In genomic region chr2:28530311-28530710, GRCm38 (mm10) we compare ENCODE assay signal across 15 mouse cellular contexts. TPM values are rescaled to one million over a fixed set of nuclear protein-coding genes. Genes with fewer than 3 reads are reported as not detected.
A peak's percentile ranks its signal among the peaks of the same experiment; 100 is the strongest.
DNase-seq lines count a peak whose midpoint lies in the region; ATAC-seq and TF ChIP-seq lines count a peak whose summit lies in the region.
"Had no signal": no experiment of that assay in that cellular context is flagged by ENCODE, and none has a peak within 500 bp of the region (broad histone marks: within the 10 kb centered on the region; RNA-seq: fewer than 3 reads in every experiment).

No protein-coding gene starts in this region.

- no peaks in the 10 kb centered on the region for H3K9me3 ChIP-seq in neural tube, embryonic 15.5 days (replicated peaks)
- H3K9me3 ChIP-seq: hindbrain, embryonic 15.5 days had no signal

- no peak overlapping the region for H3K4me2 ChIP-seq in neural tube, embryonic 15.5 days
- H3K4me2 ChIP-seq: hindbrain, embryonic 15.5 days had no signal

- H3K27ac ChIP-seq in left cerebral cortex, adult 2 months: peak overlapping the region; percentile 24; the same call in 1 of the 2 replicates
- H3K27ac ChIP-seq in neural tube, embryonic 15.5 days (replicated peaks): peak overlapping the region; percentile 15; the same call in 1 of the 2 replicates
- H3K27ac ChIP-seq: hindbrain, embryonic 15.5 days had no signal

- WGBS in neural tube, embryonic 15.5 days: 55% methylated on average over 7 of the region's 7 CpGs

- no peak overlapping the region for H3K9ac ChIP-seq in neural tube, embryonic 15.5 days (replicated peaks)
- H3K9ac ChIP-seq: hindbrain, embryonic 15.5 days; liver, postnatal 0 days had no signal

- peak; percentile 51 to 74 for DNase-seq in heart, adult 18-20 months
- DNase-seq in heart, postnatal 4 days: no peak
- no peak for DNase-seq in left cerebral cortex, adult 2 months (ENCODE audit: extremely low spot score in 1 of 2, low spot score in 2 of 2)
- DNase-seq in left cerebral cortex, postnatal 10 days (ENCODE audit: extremely low spot score in 1 of 2, low spot score in 2 of 2): no peak
- peak; percentile 54 for DNase-seq in fat pad, adult 2 months (ENCODE audit: extremely low read depth, low read depth, low spot score)
- no peak for DNase-seq in urinary bladder, adult 18-20 months (ENCODE audit: low spot score in 2 of 2)
- DNase-seq in ovary, adult 18-20 months (ENCODE audit: low spot score): no peak
- DNase-seq: kidney, postnatal 4 days; liver, postnatal 0 days; thymus, postnatal 36 days had no signal

- no peaks in the 10 kb centered on the region for H3K36me3 ChIP-seq in neural tube, embryonic 15.5 days
- H3K36me3 ChIP-seq: hindbrain, embryonic 15.5 days had no signal

- no peaks in the 10 kb centered on the region for H3K27me3 ChIP-seq in neural tube, embryonic 15.5 days (replicated peaks)
- H3K27me3 ChIP-seq: hindbrain, embryonic 15.5 days had no signal

- no peak overlapping the region for H3K4me3 ChIP-seq in left cerebral cortex, adult 2 months
- H3K4me3 ChIP-seq in neural tube, embryonic 15.5 days (replicated peaks): no peak overlapping the region
- H3K4me3 ChIP-seq: hindbrain, embryonic 15.5 days had no signal

- intact Hi-C loops in left cerebral cortex, adult 2 months (cut with DNase I): no loop called here
- intact Hi-C loops in left cerebral cortex, postnatal 10 days (cut with DNase I): no loop called here

- TF ChIP-seq CTCF in left cerebral cortex, adult 2 months (IDR thresholded peaks at IDR 0.05): no peak

- H3K4me1 ChIP-seq in neural tube, embryonic 15.5 days: peaks cover 98% of the 10 kb centered on the region

- no peak for ATAC-seq in neural tube, embryonic 15.5 days (ENCODE audit: low FRiP score)
- ATAC-seq: liver, postnatal 0 days had no signal

RNA-seq across cellular contexts. Expression of gene Ralgds, which starts 17.4 kb away (rescaled TPM):
- 10 to 100 TPM in 1 of 2 experiments, 1 to 10 TPM in 1; 8.7 to 11.5 TPM for total RNA-seq in heart, adult 18-20 months (2021)
- 10 to 100 TPM; 23.9 to 26.0 TPM for total RNA-seq in heart, postnatal 4 days (2021)
- 10 to 100 TPM; 81.1 to 92.6 TPM for total RNA-seq in left cerebral cortex, adult 2 months (2021)
- total RNA-seq in left cerebral cortex, postnatal 10 days (2021): 100 to 1,000 TPM; 148 to 156 TPM
- 64.7 and 70.4 TPM in 2 replicates for polyA plus RNA-seq in neural tube, embryonic 15.5 days (2015; fragmentation: Nextera tagmentation; extraction: Ambion mirVana)

RNA-seq across cellular contexts. Expression of gene Gm10134, which starts 24.4 kb away (rescaled TPM):
- total RNA-seq in heart, adult 18-20 months (2021): 1 to 10 TPM; 1.1 to 1.2 TPM
- total RNA-seq in heart, postnatal 4 days (2021): 1 to 10 TPM in 1 of 2 experiments, not detected in 1; 1.2 TPM
- 1 to 10 TPM in 1 of 2 experiments, not detected in 1; 1.9 TPM for total RNA-seq in left cerebral cortex, adult 2 months (2021)
- 1 to 10 TPM; 1.8 to 3.1 TPM for total RNA-seq in left cerebral cortex, postnatal 10 days (2021)
- polyA plus RNA-seq in neural tube, embryonic 15.5 days (2015; fragmentation: Nextera tagmentation; extraction: Ambion mirVana): 2.1 and 3.5 TPM in 2 replicates
- total RNA-seq: megakaryocyte progenitor cell, adult 5-6 weeks had no signal
- polyA plus RNA-seq: neural tube, embryonic 11.5 days had no signal

RNA-seq across cellular contexts. Expression of gene Cel, which starts 32.9 kb away (rescaled TPM):
- total RNA-seq in heart, adult 18-20 months (2021): not detected
- total RNA-seq in heart, postnatal 4 days (2021): not detected
- total RNA-seq in left cerebral cortex, adult 2 months (2021): not detected
- total RNA-seq in left cerebral cortex, postnatal 10 days (2021): not detected
- polyA plus RNA-seq in neural tube, embryonic 15.5 days (2015; fragmentation: Nextera tagmentation; extraction: Ambion mirVana): 0.09 and 3.3 TPM in 2 replicates
- total RNA-seq: gastrocnemius, adult 8-10 months; megakaryocyte progenitor cell, adult 5-6 weeks had no signal
- polyA plus RNA-seq: liver, postnatal 0 days; neural tube, embryonic 11.5 days had no signal

RNA-seq across cellular contexts. Expression of gene Gbgt1, which starts 33.6 kb away (rescaled TPM):
- 1 to 10 TPM; 2.4 to 2.7 TPM for total RNA-seq in heart, adult 18-20 months (2021)
- 1 to 10 TPM in 1 of 2 experiments, under 1 TPM in 1; 0.83 to 1.8 TPM for total RNA-seq in heart, postnatal 4 days (2021)
- total RNA-seq in left cerebral cortex, adult 2 months (2021): 1 to 10 TPM; 1.8 to 2.9 TPM
- total RNA-seq in left cerebral cortex, postnatal 10 days (2021): 1 to 10 TPM; 2.4 to 2.7 TPM
- 1.2 and 2.1 TPM in 2 replicates for polyA plus RNA-seq in neural tube, embryonic 15.5 days (2015; fragmentation: Nextera tagmentation; extraction: Ambion mirVana)
- total RNA-seq: megakaryocyte progenitor cell, adult 5-6 weeks had no signal
- polyA plus RNA-seq: neural tube, embryonic 11.5 days had no signal

RNA-seq across cellular contexts. Expression of gene Gtf3c5, which starts 53.2 kb away (rescaled TPM):
- 10 to 100 TPM in 1 of 2 experiments, 1 to 10 TPM in 1; 9.3 to 10.2 TPM for total RNA-seq in heart, adult 18-20 months (2021)
- total RNA-seq in heart, postnatal 4 days (2021): 10 to 100 TPM; 17.8 to 18.3 TPM
- 10 to 100 TPM; 18.3 TPM for total RNA-seq in left cerebral cortex, adult 2 months (2021)
- 10 to 100 TPM; 18.6 to 20.2 TPM for total RNA-seq in left cerebral cortex, postnatal 10 days (2021)
- 37.2 and 40.1 TPM in 2 replicates for polyA plus RNA-seq in neural tube, embryonic 15.5 days (2015; fragmentation: Nextera tagmentation; extraction: Ambion mirVana)

Comparison
In these comparisons a context has a peak if more than half of its experiments do, and no peak if none do; other contexts are left out.
1. DNase-seq: peak in heart, adult 18-20 months (2 of 2) and fat pad, adult 2 months (single experiment); none in heart, postnatal 4 days (single experiment), left cerebral cortex, adult 2 months (0 of 2), left cerebral cortex, postnatal 10 days (0 of 2), urinary bladder, adult 18-20 months (0 of 2) and ovary, adult 18-20 months (single experiment).